16 mouse cellular contexts compared by ENCODE assay signal in genomic region chr11:14183258-14183968, GRCm38 (mm10).
DNase-seq lines count a peak whose midpoint lies in the region; ATAC-seq and TF ChIP-seq lines count a peak whose summit lies in the region.
"Had no signal": no experiment of that assay in that cellular context is flagged by ENCODE, and none has a peak within 500 bp of the region (broad histone marks: within the 10 kb centered on the region; RNA-seq: fewer than 3 reads in every experiment).

No protein-coding gene starts in this region.

- H3K9me3 ChIP-seq in hindbrain, embryonic 11.5 days (ENCODE audit: control insufficient read depth, low read length): no peaks in the 10 kb centered on the region
- no peaks in the 10 kb centered on the region for H3K9me3 ChIP-seq in hindbrain, embryonic 13.5 days
- H3K9me3 ChIP-seq in midbrain, embryonic 11.5 days (ENCODE audit: control insufficient read depth, low read length): no peaks in the 10 kb centered on the region
- H3K9me3 ChIP-seq in midbrain, postnatal 0 days (ENCODE audit: low read length): no peaks in the 10 kb centered on the region
- H3K9me3 ChIP-seq in liver, embryonic 11.5 days (ENCODE audit: control insufficient read depth, low read length): no peaks in the 10 kb centered on the region
- H3K9me3 ChIP-seq in liver, postnatal 0 days (ENCODE audit: low read length): no peaks in the 10 kb centered on the region
- H3K9me3 ChIP-seq: embryonic facial prominence, embryonic 12.5 days; forebrain, embryonic 10.5 days; lung, embryonic 15.5 days had no signal

- H3K9ac ChIP-seq in hindbrain, embryonic 11.5 days (ENCODE audit: low read depth, low read length): no peak overlapping the region
- no peak overlapping the region for H3K9ac ChIP-seq in hindbrain, embryonic 13.5 days
- no peak overlapping the region for H3K9ac ChIP-seq in midbrain, embryonic 11.5 days (ENCODE audit: low read length)
- H3K9ac ChIP-seq in midbrain, postnatal 0 days (replicated peaks; ENCODE audit: low read length, poor library complexity, severe bottlenecking): no peak overlapping the region
- no peak overlapping the region for H3K9ac ChIP-seq in liver, embryonic 11.5 days (ENCODE audit: low read depth, low read length)
- no peak overlapping the region for H3K9ac ChIP-seq in liver, postnatal 0 days (replicated peaks)
- H3K9ac ChIP-seq: embryonic facial prominence, embryonic 12.5 days; lung, embryonic 15.5 days had no signal

- WGBS in hindbrain, embryonic 11.5 days: 34% methylated on average over 1 of the region's 1 CpGs
- WGBS in hindbrain, embryonic 13.5 days: 30% methylated on average over 1 of the region's 1 CpGs
- whole genome bisulfite sequencing in midbrain, embryonic 11.5 days: 52% methylated on average over 1 of the region's 1 CpGs
- WGBS in midbrain, postnatal 0 days: 50% methylated on average over 1 of the region's 1 CpGs
- 64% methylated on average over 1 of the region's 1 CpGs for WGBS in liver, embryonic 11.5 days
- 43% methylated on average over 1 of the region's 1 CpGs for WGBS in liver, postnatal 0 days (ENCODE audit: insufficient replicate concordance)

- DNase-seq in hindbrain, embryonic 11.5 days (ENCODE audit: low spot score): no peak
- no peak for DNase-seq in midbrain, embryonic 11.5 days (ENCODE audit: low spot score, missing footprints)
- DNase-seq in midbrain, postnatal 0 days (ENCODE audit: low spot score): no peak
- DNase-seq in liver, embryonic 11.5 days (ENCODE audit: low spot score): no peak
- DNase-seq in liver, postnatal 0 days: no peak
- no peak for DNase-seq in urinary bladder, postnatal 4 days (ENCODE audit: low spot score in 2 of 2)
- DNase-seq: cerebellum, postnatal 25 days; gastrocnemius, postnatal 10 days; thymus, adult 2 months had no signal

- H3K36me3 ChIP-seq in hindbrain, embryonic 11.5 days (ENCODE audit: control insufficient read depth, insufficient read depth, low read length): no peaks in the 10 kb centered on the region
- H3K36me3 ChIP-seq in hindbrain, embryonic 13.5 days: no peaks in the 10 kb centered on the region
- H3K36me3 ChIP-seq in midbrain, embryonic 11.5 days (ENCODE audit: control insufficient read depth, insufficient read depth, low read length): no peaks in the 10 kb centered on the region
- no peaks in the 10 kb centered on the region for H3K36me3 ChIP-seq in midbrain, postnatal 0 days (ENCODE audit: insufficient read depth, low read length)
- no peaks in the 10 kb centered on the region for H3K36me3 ChIP-seq in liver, embryonic 11.5 days (ENCODE audit: control insufficient read depth, insufficient read depth, low read length)
- H3K36me3 ChIP-seq in liver, postnatal 0 days (replicated peaks; ENCODE audit: insufficient read depth, low read length): no peaks in the 10 kb centered on the region
- H3K36me3 ChIP-seq: embryonic facial prominence, embryonic 12.5 days; forebrain, embryonic 10.5 days; lung, embryonic 15.5 days had no signal

- no peak overlapping the region for H3K4me2 ChIP-seq in hindbrain, embryonic 11.5 days (replicated peaks; ENCODE audit: low read depth, low read length)
- no peak overlapping the region for H3K4me2 ChIP-seq in hindbrain, embryonic 13.5 days
- H3K4me2 ChIP-seq in midbrain, embryonic 11.5 days: no peak overlapping the region
- H3K4me2 ChIP-seq in midbrain, postnatal 0 days (ENCODE audit: low read depth, low read length, poor library complexity, severe bottlenecking): no peak overlapping the region
- no peak overlapping the region for H3K4me2 ChIP-seq in liver, embryonic 11.5 days
- H3K4me2 ChIP-seq in liver, postnatal 0 days (ENCODE audit: low read depth, low read length): no peak overlapping the region
- H3K4me2 ChIP-seq: embryonic facial prominence, embryonic 12.5 days; lung, embryonic 15.5 days had no signal

- no peak for TF ChIP-seq CTCF in midbrain, postnatal 0 days (IDR thresholded peaks at IDR 0.05)
- TF ChIP-seq CTCF in liver, postnatal 0 days (IDR thresholded peaks at IDR 0.05; ENCODE audit: low read depth): no peak

- H3K4me1 ChIP-seq in hindbrain, embryonic 11.5 days (replicated peaks; ENCODE audit: control insufficient read depth, insufficient read depth, low read length): no peaks in the 10 kb centered on the region
- peaks cover 14% of the 10 kb centered on the region for H3K4me1 ChIP-seq in hindbrain, embryonic 13.5 days (replicated peaks)
- H3K4me1 ChIP-seq in midbrain, embryonic 11.5 days (ENCODE audit: control insufficient read depth, insufficient read depth, low read length): 0 out of 2 replicates have a peak, but pooled peaks cover 5% of the 10 kb centered on the region
- H3K4me1 ChIP-seq in midbrain, postnatal 0 days (ENCODE audit: insufficient read depth, low read length): no peaks in the 10 kb centered on the region
- no peaks in the 10 kb centered on the region for H3K4me1 ChIP-seq in liver, embryonic 11.5 days (replicated peaks; ENCODE audit: control insufficient read depth, insufficient read depth, low read length)
- no peaks in the 10 kb centered on the region for H3K4me1 ChIP-seq in liver, postnatal 0 days (ENCODE audit: insufficient read depth)
- H3K4me1 ChIP-seq: embryonic facial prominence, embryonic 12.5 days; lung, embryonic 15.5 days had no signal

- H3K27ac ChIP-seq in hindbrain, embryonic 11.5 days (ENCODE audit: low read depth, low read length): no peak overlapping the region
- H3K27ac ChIP-seq in hindbrain, embryonic 13.5 days: no peak overlapping the region
- no peak overlapping the region for H3K27ac ChIP-seq in midbrain, embryonic 11.5 days (ENCODE audit: low read depth, low read length)
- no peak overlapping the region for H3K27ac ChIP-seq in midbrain, postnatal 0 days (ENCODE audit: low read depth, low read length)
- no peak overlapping the region for H3K27ac ChIP-seq in liver, embryonic 11.5 days (ENCODE audit: low read depth, low read length)
- no peak overlapping the region for H3K27ac ChIP-seq in liver, postnatal 0 days (ENCODE audit: low read depth)
- H3K27ac ChIP-seq: embryonic facial prominence, embryonic 12.5 days; forebrain, embryonic 10.5 days; lung, embryonic 15.5 days had no signal

- no peaks in the 10 kb centered on the region; the same call in 1 of the 2 replicates for H3K27me3 ChIP-seq in hindbrain, embryonic 11.5 days (ENCODE audit: control insufficient read depth, insufficient read depth, low read length)
- H3K27me3 ChIP-seq in hindbrain, embryonic 13.5 days: peaks cover 9% of the 10 kb centered on the region; the same call in 1 of the 2 replicates
- no peaks in the 10 kb centered on the region for H3K27me3 ChIP-seq in midbrain, embryonic 11.5 days (ENCODE audit: control insufficient read depth, insufficient read depth, low read length)
- no peaks in the 10 kb centered on the region for H3K27me3 ChIP-seq in midbrain, postnatal 0 days (ENCODE audit: insufficient read depth, low read length)
- no peaks in the 10 kb centered on the region for H3K27me3 ChIP-seq in liver, embryonic 11.5 days (replicated peaks; ENCODE audit: control insufficient read depth, insufficient read depth, low read length)
- no peaks in the 10 kb centered on the region for H3K27me3 ChIP-seq in liver, postnatal 0 days (ENCODE audit: insufficient read depth, low read length)
- H3K27me3 ChIP-seq: CH12.LX; embryonic facial prominence, embryonic 12.5 days; lung, embryonic 15.5 days had no signal

- ATAC-seq in hindbrain, embryonic 11.5 days (ENCODE audit: low FRiP score): peak; percentile 39
- no peak for ATAC-seq in hindbrain, embryonic 13.5 days (ENCODE audit: low FRiP score)
- ATAC-seq in midbrain, embryonic 11.5 days (ENCODE audit: low FRiP score): 0 out of 2 replicates have a peak, but pooled peaks have one; percentile 14
- ATAC-seq in midbrain, postnatal 0 days (ENCODE audit: low FRiP score): no peak
- peak; percentile 62; the same call in 1 of the 2 replicates for ATAC-seq in liver, embryonic 11.5 days (replicated peaks; ENCODE audit: low FRiP score)
- ATAC-seq in liver, postnatal 0 days: peak; percentile 89
- ATAC-seq: inflammation-experienced regulatory T-cells, adult 6 months had no signal

- no peak for TF ChIP-seq EP300 in liver, postnatal 0 days (IDR thresholded peaks at IDR 0.05; ENCODE audit: low read depth)

- no peak overlapping the region for H3K4me3 ChIP-seq in hindbrain, embryonic 11.5 days (ENCODE audit: low read depth, low read length)
- no peak overlapping the region for H3K4me3 ChIP-seq in hindbrain, embryonic 13.5 days
- H3K4me3 ChIP-seq in midbrain, embryonic 11.5 days (ENCODE audit: low read depth, low read length): no peak overlapping the region
- H3K4me3 ChIP-seq in midbrain, postnatal 0 days (ENCODE audit: low read depth, low read length): no peak overlapping the region
- no peak overlapping the region for H3K4me3 ChIP-seq in liver, embryonic 11.5 days (ENCODE audit: low read depth, low read length)
- no peak overlapping the region for H3K4me3 ChIP-seq in liver, postnatal 0 days (ENCODE audit: low read depth, low read length)
- H3K4me3 ChIP-seq: embryonic facial prominence, embryonic 12.5 days; forebrain, embryonic 10.5 days; lung, embryonic 15.5 days; myocyte had no signal

Comparison
In these comparisons a context has a peak if more than half of its experiments do, and no peak if none do; other contexts are left out.
1. ATAC-seq: peak in hindbrain, embryonic 11.5 days (single experiment), midbrain, embryonic 11.5 days (single experiment), liver, embryonic 11.5 days (single experiment) and liver, postnatal 0 days (single experiment); none in hindbrain, embryonic 13.5 days (single experiment) and midbrain, postnatal 0 days (single experiment).